Mouse (Mus musculus): ENCODE results near the gene Grin2b. TPM values are rescaled to one million over a fixed set of nuclear protein-coding genes. Genes with fewer than 3 reads are reported as not detected.

Grin2b gene
- polyA plus RNA-seq, 1 experiment from 2014 or later = 92.1 TPM

Small RNA genes within 50 kb of the gene (microRNA-seq; reads per million reads assigned to microRNA genes)
- not detected for gene Gm22892

Other genes with a start within 250 kb of the Grin2b start
- not detected in 2 replicates for gene Gm8994, start 154.0 kb upstream of the Grin2b start, polyA plus RNA-seq (2015; fragmentation: Nextera tagmentation; extraction: Ambion mirVana)
- not detected in 2 replicates for gene E330021D16Rik, start 242.1 kb upstream of the Grin2b start, polyA plus RNA-seq (2015; fragmentation: Nextera tagmentation; extraction: Ambion mirVana)

All from forebrain, embryonic 15.5 days (tissue).